Mouse (Mus musculus): ENCODE results near the gene Scand1. TPM values are rescaled to one million over a fixed set of nuclear protein-coding genes. Genes with fewer than 3 reads are reported as not detected.

The Scand1 gene
- polyA plus RNA-seq, 1 experiment from 2014 or later = 66.7 TPM

- Histone ChIP-seq H3K4me2 (ENCODE audit: low read length) (no peak overlapping the region), H3K4me3 (ENCODE audit: low read depth, low read length) (no peak overlapping the region), H3K4me1 (replicated peaks; ENCODE audit: control insufficient read depth, insufficient read depth, low read length) (no peaks in the 10 kb centered on the region), H3K27me3 (replicated peaks; ENCODE audit: control insufficient read depth, insufficient read depth, low read length) (no peaks in the 10 kb centered on the region), H3K9me3 (ENCODE audit: control insufficient read depth, low read length) (no peaks in the 10 kb centered on the region), H3K27ac (ENCODE audit: low read depth) (no peak overlapping the region), H3K36me3 (ENCODE audit: control insufficient read depth, insufficient read depth, low read length) (no peaks in the 10 kb centered on the region), H3K9ac (ENCODE audit: low read length) (no peak overlapping the region)
- WGBS = 92% methylated on average over 4 of the region's 4 CpGs
- no peak for DNase-seq (ENCODE audit: low spot score)
- ATAC-seq (replicated peaks; ENCODE audit: low FRiP score, low TSS enrichment, low read depth) = no peak
Measured at GRCm38 (mm10) chr2:156340078-156340477, 27.6 kb upstream of the Scand1 start.

GRCm38 (mm10) chr2:156331446-156331965, 19.0 kb upstream of the Scand1 start:
- Histone ChIP-seq H3K36me3 (ENCODE audit: control insufficient read depth, insufficient read depth, low read length) (no peaks in the 10 kb centered on the region), H3K4me3 (ENCODE audit: low read depth, low read length) (no peak overlapping the region), H3K27ac (ENCODE audit: low read depth) (no peak overlapping the region), H3K9me3 (ENCODE audit: control insufficient read depth, low read length) (no peaks in the 10 kb centered on the region), H3K4me2 (ENCODE audit: low read length) (no peak overlapping the region), H3K9ac (ENCODE audit: low read length) (no peak overlapping the region), H3K4me1 (replicated peaks; ENCODE audit: control insufficient read depth, insufficient read depth, low read length) (no peaks in the 10 kb centered on the region), H3K27me3 (replicated peaks; ENCODE audit: control insufficient read depth, insufficient read depth, low read length) (no peaks in the 10 kb centered on the region)
- no peak for DNase-seq (ENCODE audit: low spot score)
- no peak for ATAC-seq (replicated peaks; ENCODE audit: low FRiP score, low TSS enrichment, low read depth)
- WGBS = 55% methylated on average over 7 of the region's 7 CpGs

- no peak overlapping the region for H3K4me2 ChIP-seq (ENCODE audit: low read length)
- H3K9ac ChIP-seq (ENCODE audit: low read length) = no peak overlapping the region
- H3K4me3 ChIP-seq (ENCODE audit: low read depth, low read length) = no peak overlapping the region
- no peaks in the 10 kb centered on the region for H3K4me1 ChIP-seq (replicated peaks; ENCODE audit: control insufficient read depth, insufficient read depth, low read length)
- no peaks in the 10 kb centered on the region for H3K27me3 ChIP-seq (replicated peaks; ENCODE audit: control insufficient read depth, insufficient read depth, low read length)
- H3K9me3 ChIP-seq (ENCODE audit: control insufficient read depth, low read length) = no peaks in the 10 kb centered on the region
- DNase-seq (ENCODE audit: low spot score) (no peak), ATAC-seq (replicated peaks; ENCODE audit: low FRiP score, low TSS enrichment, low read depth) (no peak)
- H3K27ac ChIP-seq (ENCODE audit: low read depth) = no peak overlapping the region
- 67% methylated on average over 1 of the region's 1 CpGs for WGBS
- no peaks in the 10 kb centered on the region for H3K36me3 ChIP-seq (ENCODE audit: control insufficient read depth, insufficient read depth, low read length)
Measured at GRCm38 (mm10) chr2:156330681-156331080, 18.2 kb upstream of the Scand1 start.

GRCm38 (mm10) chr2:156324681-156325080, 12.2 kb upstream of the Scand1 start:
- Histone ChIP-seq H3K27ac (ENCODE audit: low read depth) (peak overlapping the region; percentile 1; the same call in 1 of the 2 replicates), H3K27me3 (replicated peaks; ENCODE audit: control insufficient read depth, insufficient read depth, low read length) (no peaks in the 10 kb centered on the region), H3K4me3 (ENCODE audit: low read depth, low read length) (no peak overlapping the region), H3K4me2 (ENCODE audit: low read length) (0 out of 2 replicates have a peak overlapping the region, but pooled peaks have one; percentile 1), H3K36me3 (ENCODE audit: control insufficient read depth, insufficient read depth, low read length) (no peaks in the 10 kb centered on the region), H3K4me1 (replicated peaks; ENCODE audit: control insufficient read depth, insufficient read depth, low read length) (0 out of 2 replicates have a peak, but pooled peaks cover 2% of the 10 kb centered on the region), H3K9ac (ENCODE audit: low read length) (no peak overlapping the region), H3K9me3 (ENCODE audit: control insufficient read depth, low read length) (no peaks in the 10 kb centered on the region)
- DNase-seq (ENCODE audit: low spot score) = peak; percentile 60
- ATAC-seq (replicated peaks; ENCODE audit: low FRiP score, low TSS enrichment, low read depth) = peak; percentile 47; the same call in 1 of the 2 replicates
- 10% methylated on average over 5 of the region's 5 CpGs for WGBS

- WGBS = 46% methylated on average over 6 of the region's 6 CpGs
- peak overlapping the region; percentile 24; the same call in 1 of the 2 replicates for H3K27ac ChIP-seq (ENCODE audit: low read depth)
- ATAC-seq (replicated peaks; ENCODE audit: low FRiP score, low TSS enrichment, low read depth) (no peak), DNase-seq (ENCODE audit: low spot score) (no peak)
- H3K9ac ChIP-seq (ENCODE audit: low read length) = no peak overlapping the region
- H3K4me3 ChIP-seq (ENCODE audit: low read depth, low read length) = no peak overlapping the region
- H3K27me3 ChIP-seq (replicated peaks; ENCODE audit: control insufficient read depth, insufficient read depth, low read length) = no peaks in the 10 kb centered on the region
- no peaks in the 10 kb centered on the region for H3K36me3 ChIP-seq (ENCODE audit: control insufficient read depth, insufficient read depth, low read length)
- 0 out of 2 replicates have a peak overlapping the region, but pooled peaks have one; percentile 1 for H3K4me2 ChIP-seq (ENCODE audit: low read length)
- no peaks in the 10 kb centered on the region for H3K9me3 ChIP-seq (ENCODE audit: control insufficient read depth, low read length)
- 0 out of 2 replicates have a peak, but pooled peaks cover 2% of the 10 kb centered on the region for H3K4me1 ChIP-seq (replicated peaks; ENCODE audit: control insufficient read depth, insufficient read depth, low read length)
Measured at GRCm38 (mm10) chr2:156324116-156324588, 11.6 kb upstream of the Scand1 start.

- 0 out of 2 replicates have a peak, but pooled peaks cover 2% of the 10 kb centered on the region for H3K4me1 ChIP-seq (replicated peaks; ENCODE audit: control insufficient read depth, insufficient read depth, low read length)
- H3K27me3 ChIP-seq (replicated peaks; ENCODE audit: control insufficient read depth, insufficient read depth, low read length) = no peaks in the 10 kb centered on the region
- H3K4me3 ChIP-seq (ENCODE audit: low read depth, low read length) = no peak overlapping the region
- H3K4me2 ChIP-seq (ENCODE audit: low read length) = no peak overlapping the region
- ATAC-seq (replicated peaks; ENCODE audit: low FRiP score, low TSS enrichment, low read depth) (no peak), DNase-seq (ENCODE audit: low spot score) (no peak)
- H3K9me3 ChIP-seq (ENCODE audit: control insufficient read depth, low read length) = no peaks in the 10 kb centered on the region
- no peak overlapping the region for H3K9ac ChIP-seq (ENCODE audit: low read length)
- no peaks in the 10 kb centered on the region for H3K36me3 ChIP-seq (ENCODE audit: control insufficient read depth, insufficient read depth, low read length)
- WGBS = 86% methylated on average over 6 of the region's 6 CpGs
- no peak overlapping the region for H3K27ac ChIP-seq (ENCODE audit: low read depth)
Measured at GRCm38 (mm10) chr2:156321538-156321937, 9.0 kb upstream of the Scand1 start.

GRCm38 (mm10) chr2:156318491-156318890, 6.0 kb upstream of the Scand1 start:
- H3K27ac ChIP-seq (ENCODE audit: low read depth) = no peak overlapping the region
- H3K4me1 ChIP-seq (replicated peaks; ENCODE audit: control insufficient read depth, insufficient read depth, low read length) = no peaks in the 10 kb centered on the region
- H3K9ac ChIP-seq (ENCODE audit: low read length) = no peak overlapping the region
- H3K27me3 ChIP-seq (replicated peaks; ENCODE audit: control insufficient read depth, insufficient read depth, low read length) = no peaks in the 10 kb centered on the region
- ATAC-seq (replicated peaks; ENCODE audit: low FRiP score, low TSS enrichment, low read depth) (no peak), DNase-seq (ENCODE audit: low spot score) (no peak)
- no peak overlapping the region for H3K4me2 ChIP-seq (ENCODE audit: low read length)
- no peaks in the 10 kb centered on the region; the same call in 1 of the 2 replicates for H3K36me3 ChIP-seq (ENCODE audit: control insufficient read depth, insufficient read depth, low read length)
- peaks cover 4% of the 10 kb centered on the region; the same call in 1 of the 2 replicates for H3K9me3 ChIP-seq (ENCODE audit: control insufficient read depth, low read length)
- H3K4me3 ChIP-seq (ENCODE audit: low read depth, low read length) = no peak overlapping the region

GRCm38 (mm10) chr2:156314811-156315210, 2.3 kb upstream of the Scand1 start:
- Histone ChIP-seq H3K27me3 (replicated peaks; ENCODE audit: control insufficient read depth, insufficient read depth, low read length) (no peaks in the 10 kb centered on the region), H3K4me2 (ENCODE audit: low read length) (no peak overlapping the region), H3K4me1 (replicated peaks; ENCODE audit: control insufficient read depth, insufficient read depth, low read length) (0 out of 2 replicates have a peak, but pooled peaks cover 8% of the 10 kb centered on the region), H3K27ac (ENCODE audit: low read depth) (no peak overlapping the region), H3K9ac (ENCODE audit: low read length) (no peak overlapping the region), H3K4me3 (ENCODE audit: low read depth, low read length) (no peak overlapping the region), H3K36me3 (ENCODE audit: control insufficient read depth, insufficient read depth, low read length) (peaks cover 3% of the 10 kb centered on the region; the same call in 1 of the 2 replicates), H3K9me3 (ENCODE audit: control insufficient read depth, low read length) (peaks cover 4% of the 10 kb centered on the region; the same call in 1 of the 2 replicates)
- ATAC-seq (replicated peaks; ENCODE audit: low FRiP score, low TSS enrichment, low read depth) = no peak
- no peak for DNase-seq (ENCODE audit: low spot score)
- WGBS = 96% methylated on average over 6 of the region's 6 CpGs

- WGBS = 53% methylated on average over 3 of the region's 3 CpGs
- Histone ChIP-seq H3K27me3 (replicated peaks; ENCODE audit: control insufficient read depth, insufficient read depth, low read length) (no peaks in the 10 kb centered on the region), H3K4me2 (ENCODE audit: low read length) (peak overlapping the region; percentile 75), H3K4me1 (replicated peaks; ENCODE audit: control insufficient read depth, insufficient read depth, low read length) (0 out of 2 replicates have a peak, but pooled peaks cover 8% of the 10 kb centered on the region), H3K4me3 (ENCODE audit: low read depth, low read length) (peak overlapping the region; percentile 67), H3K9ac (ENCODE audit: low read length) (peak overlapping the region; percentile 83; the same call in 1 of the 2 replicates), H3K9me3 (ENCODE audit: control insufficient read depth, low read length) (peaks cover 4% of the 10 kb centered on the region; the same call in 1 of the 2 replicates), H3K36me3 (ENCODE audit: control insufficient read depth, insufficient read depth, low read length) (peaks cover 8% of the 10 kb centered on the region; the same call in 1 of the 2 replicates), H3K27ac (ENCODE audit: low read depth) (no peak overlapping the region)
- ATAC-seq (replicated peaks; ENCODE audit: low FRiP score, low TSS enrichment, low read depth) (no peak), DNase-seq (ENCODE audit: low spot score) (no peak)
Measured at GRCm38 (mm10) chr2:156313153-156313552, 649 bp upstream of the Scand1 start.

Measured in intestine, embryonic 14.5 days (tissue).